35 mouse cellular contexts compared by ENCODE assay signal in genomic region chr10:30738403-30738802, GRCm38 (mm10).
"Had no signal": no experiment of that assay in that cellular context is flagged by ENCODE, and none has a peak within 500 bp of the region (broad histone marks: within the 10 kb centered on the region; RNA-seq: fewer than 3 reads in every experiment).

No protein-coding gene starts in this region.

- H3K27me3 ChIP-seq: heart, embryonic 12.5 days; heart, embryonic 13.5 days; heart, embryonic 15.5 days; hindbrain, embryonic 12.5 days; hindbrain, embryonic 13.5 days; hindbrain, embryonic 15.5 days; intestine, embryonic 15.5 days; kidney, embryonic 15.5 days had no signal

- H3K9ac ChIP-seq: heart, embryonic 12.5 days; heart, embryonic 13.5 days; heart, embryonic 15.5 days; hindbrain, embryonic 12.5 days; hindbrain, embryonic 13.5 days; hindbrain, embryonic 15.5 days; intestine, embryonic 15.5 days; kidney, embryonic 15.5 days had no signal

- H3K4me2 ChIP-seq: heart, embryonic 11.5 days; heart, embryonic 12.5 days; heart, embryonic 13.5 days; heart, embryonic 15.5 days; hindbrain, embryonic 12.5 days; hindbrain, embryonic 13.5 days; hindbrain, embryonic 15.5 days; intestine, embryonic 15.5 days; kidney, embryonic 15.5 days had no signal

- H3K9me3 ChIP-seq: heart, embryonic 10.5 days; heart, embryonic 12.5 days; heart, embryonic 13.5 days; heart, embryonic 15.5 days; hindbrain, embryonic 10.5 days; hindbrain, embryonic 12.5 days; hindbrain, embryonic 13.5 days; hindbrain, embryonic 15.5 days; intestine, embryonic 15.5 days; kidney, embryonic 15.5 days had no signal

- H3K4me1 ChIP-seq: heart, embryonic 10.5 days; heart, embryonic 12.5 days; heart, embryonic 13.5 days; heart, embryonic 15.5 days; hindbrain, embryonic 10.5 days; hindbrain, embryonic 12.5 days; hindbrain, embryonic 13.5 days; hindbrain, embryonic 15.5 days; intestine, embryonic 15.5 days; kidney, embryonic 15.5 days had no signal

- H3K27ac ChIP-seq: heart, embryonic 10.5 days; heart, embryonic 13.5 days; heart, embryonic 15.5 days; hindbrain, embryonic 10.5 days; hindbrain, embryonic 12.5 days; hindbrain, embryonic 13.5 days; hindbrain, embryonic 15.5 days; hindbrain, postnatal 0 days; intestine, embryonic 15.5 days; kidney, embryonic 15.5 days; kidney, postnatal 0 days; layer of hippocampus, adult 2 months; left cerebral cortex, adult 2 months had no signal

- H3K4me3 ChIP-seq: heart, embryonic 10.5 days; heart, embryonic 12.5 days; heart, embryonic 13.5 days; heart, embryonic 15.5 days; hindbrain, embryonic 10.5 days; hindbrain, embryonic 12.5 days; hindbrain, embryonic 13.5 days; hindbrain, embryonic 15.5 days; intestine, embryonic 15.5 days; kidney, embryonic 15.5 days; layer of hippocampus, adult 2 months; left cerebral cortex, adult 2 months had no signal

- H3K36me3 ChIP-seq: heart, embryonic 10.5 days; heart, embryonic 13.5 days; heart, embryonic 15.5 days; hindbrain, embryonic 10.5 days; hindbrain, embryonic 12.5 days; hindbrain, embryonic 13.5 days; hindbrain, embryonic 15.5 days; intestine, embryonic 15.5 days; kidney, embryonic 15.5 days had no signal

- ATAC-seq: hindbrain, embryonic 16.5 days; hindbrain, postnatal 0 days; inflammation-experienced regulatory T-cells, adult 6 months; intestine, embryonic 15.5 days; intestine, embryonic 16.5 days; intestine, postnatal 0 days had no signal

- DNase-seq: heart, postnatal 10 days; heart, postnatal 14 days; heart, postnatal 36 days; heart, postnatal 4 days; kidney, adult 11 months; kidney, adult 18-20 months; kidney, adult 2 months; kidney, adult 8-10 months; kidney, adult 9 months; kidney, postnatal 10 days; kidney, postnatal 14 days; kidney, postnatal 25 days; kidney, postnatal 36 days; kidney, postnatal 4 days; layer of hippocampus, adult 9-11 months; layer of hippocampus, postnatal 36 days had no signal
